Mouse (Mus musculus): ENCODE measurements around the gene Tmem165. TPM values are rescaled to one million over a fixed set of nuclear protein-coding genes. Genes with fewer than 3 reads are reported as not detected.

Gene Tmem165
- 37.8 and 106 TPM in 2 replicates for polyA plus RNA-seq (2012; rRNA removed; ENCODE audit: low replicate concordance)

GRCm38 (mm10) chr5:76183750-76184261 is at the start of gene Tmem165:
TSS of gene Tmem165 (plus strand) at chr5:76183880.

DNA sequence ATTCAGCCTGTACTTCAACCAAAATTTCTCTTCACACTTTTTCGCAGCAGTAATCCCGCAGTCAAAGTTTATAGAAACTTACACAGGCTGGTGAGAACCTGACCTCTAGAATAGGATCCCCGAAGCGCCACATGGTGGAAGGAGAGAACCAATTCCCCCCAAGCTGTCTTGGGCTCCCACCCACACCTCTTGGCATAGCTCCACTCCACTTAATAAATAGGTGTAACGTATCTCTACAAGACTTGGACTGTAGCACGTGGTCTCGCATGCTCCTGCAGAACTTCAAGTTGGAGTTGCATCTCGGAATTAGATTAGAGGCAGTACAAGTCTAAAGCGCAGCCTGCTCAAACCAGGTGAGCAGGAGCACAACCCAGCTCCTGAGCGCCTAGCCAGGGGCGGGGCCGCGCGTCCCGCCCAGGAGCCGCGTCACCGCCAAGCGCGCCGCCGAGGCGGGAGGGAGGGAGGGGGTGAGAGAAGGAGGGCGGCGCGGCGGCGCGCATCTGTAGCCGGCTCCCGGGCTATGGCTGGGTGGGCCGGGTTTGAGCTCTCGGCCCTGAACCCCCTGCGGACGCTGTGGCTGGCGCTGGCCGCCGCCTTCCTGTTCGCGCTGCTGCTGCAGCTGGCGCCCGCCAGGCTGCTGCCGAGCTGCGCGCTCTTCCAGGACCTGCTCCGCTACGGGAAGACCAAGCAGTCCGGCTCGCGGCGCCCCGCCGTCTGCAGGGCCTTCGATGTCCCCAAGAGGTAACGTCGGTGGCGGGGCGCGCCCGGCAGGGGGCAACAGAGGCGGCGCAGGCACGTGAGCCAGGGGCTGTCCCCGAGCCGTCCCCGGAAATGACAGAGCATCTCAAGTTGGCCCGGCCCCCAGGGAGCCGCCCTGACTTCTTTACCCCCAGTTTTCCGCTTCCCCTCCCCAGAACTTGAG is 43.6 kb upstream of the Tmem165 start, which contains the start of gene Srd5a3:
Srd5a3 (plus strand) TSS at position 464 of the 922 bp plus-strand sequence.

Other genes with a start within 250 kb of the Tmem165 start
- gene Kdr, start 205.4 kb upstream of the Tmem165 start, polyA plus RNA-seq (2012; rRNA removed; ENCODE audit: low replicate concordance) = 18.9 and 29.7 TPM in 2 replicates
- 51.0 and 265 TPM in 2 replicates for gene Srd5a3, start 43.6 kb upstream of the Tmem165 start, polyA plus RNA-seq (2012; rRNA removed; ENCODE audit: low replicate concordance)
- gene Clock, start 120.9 kb downstream of the Tmem165 start, polyA plus RNA-seq (2012; rRNA removed; ENCODE audit: low replicate concordance) = 12.5 and 23.7 TPM in 2 replicates
- gene Pdcl2, start 147.3 kb downstream of the Tmem165 start, polyA plus RNA-seq (2012; rRNA removed; ENCODE audit: low replicate concordance) = not detected in 2 replicates
- gene Nmu, start 179.9 kb downstream of the Tmem165 start, polyA plus RNA-seq (2012; rRNA removed; ENCODE audit: low replicate concordance) = not detected in 2 replicates